Mouse (Mus musculus): ENCODE measurements around the gene Ikbke. TPM values are rescaled to one million over a fixed set of nuclear protein-coding genes. Genes with fewer than 3 reads are reported as not detected.
"Not testable (repeated sequence)": the region's sequence is repeated elsewhere in the genome, so short reads cannot be mapped to it uniquely, and the experiment has no call there.

Ikbke gene
- 1 to 10 TPM in 1 of 4 experiments, under 1 TPM in 2, not detected in 1; 0.41 to 1.4 (median 0.70) TPM for total RNA-seq (2022)

- no peak for DNase-seq (ENCODE audit: low spot score in 2 of 2)
Observed at GRCm38 (mm10) chr1:131279456-131279776, at the start of gene Ikbke. TSS of gene Ikbke (minus strand) at chr1:131279606.

DNA sequence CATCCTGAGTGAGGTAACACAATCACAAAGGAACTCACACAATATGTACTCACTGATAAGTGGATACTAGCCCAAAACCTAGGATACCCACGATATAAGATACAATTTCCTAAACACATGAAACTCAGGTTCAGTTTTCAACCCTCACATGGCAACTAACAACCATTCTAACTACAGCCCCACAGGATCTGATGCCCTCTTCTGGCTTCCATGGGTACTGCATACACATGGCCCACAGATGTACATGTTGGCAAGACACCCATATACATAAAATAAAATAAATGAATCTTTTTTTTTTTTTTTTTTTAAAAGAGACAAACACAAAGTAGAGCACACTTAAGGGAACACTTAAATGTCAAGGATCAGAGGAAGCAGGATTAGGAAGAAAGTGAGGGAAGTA is 49.7 kb upstream of the Ikbke start:
- DNase-seq (ENCODE audit: low spot score in 2 of 2) = not testable (repeated sequence)

DNA sequence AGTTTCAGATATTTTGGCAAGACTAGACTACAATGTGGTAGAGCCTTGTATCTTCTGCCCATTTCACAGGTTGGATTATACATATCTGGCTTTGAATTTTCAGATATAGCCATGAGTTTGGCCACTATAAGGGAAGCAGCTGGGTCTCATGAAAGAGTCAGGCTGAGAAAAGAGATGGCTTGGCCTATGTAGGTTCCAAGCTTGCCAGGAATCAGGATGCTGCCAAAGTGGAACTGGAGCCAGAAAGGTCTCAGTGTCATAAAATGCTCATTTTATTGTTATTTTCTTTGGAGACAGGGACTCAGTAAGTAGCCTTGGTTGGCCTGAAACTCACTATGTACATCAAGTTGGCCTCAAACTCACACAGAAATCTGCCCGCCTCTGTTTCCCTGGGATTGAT is 47.8 kb upstream of the Ikbke start:
- DNase-seq (ENCODE audit: low spot score in 2 of 2) = no peak

DNA sequence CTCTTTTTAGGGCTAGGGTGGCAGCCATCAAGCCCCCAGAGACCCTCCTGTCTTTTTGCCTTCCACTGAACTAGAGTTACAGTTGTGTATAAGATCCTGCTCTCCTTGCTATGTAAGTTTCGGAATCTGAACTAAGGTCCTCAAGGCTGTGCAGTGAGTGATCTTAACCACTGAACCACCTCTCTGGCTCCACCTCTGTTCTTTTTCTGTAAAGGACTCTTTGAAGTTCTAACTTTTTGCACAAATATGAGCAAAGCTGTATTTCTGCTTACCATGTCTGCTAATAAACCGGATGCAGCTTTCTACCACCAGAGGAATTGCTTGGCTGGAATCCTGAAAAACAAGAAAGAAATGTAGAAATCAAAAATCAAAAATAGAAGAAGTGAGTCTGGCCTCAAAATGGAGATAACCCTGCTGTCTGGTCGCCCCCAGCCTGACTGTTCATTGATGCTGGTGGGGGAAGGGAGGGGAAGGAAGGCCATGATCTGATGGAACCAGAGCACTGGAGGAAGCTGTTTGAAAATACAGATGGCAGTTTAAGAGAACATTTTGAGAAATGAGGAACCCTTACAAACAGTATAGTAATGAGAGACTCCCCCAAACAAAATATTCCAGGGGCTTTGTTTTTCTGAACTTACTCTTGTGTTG is 45.5 kb upstream of the Ikbke start:
- no peak for DNase-seq (ENCODE audit: low spot score in 2 of 2)

DNA sequence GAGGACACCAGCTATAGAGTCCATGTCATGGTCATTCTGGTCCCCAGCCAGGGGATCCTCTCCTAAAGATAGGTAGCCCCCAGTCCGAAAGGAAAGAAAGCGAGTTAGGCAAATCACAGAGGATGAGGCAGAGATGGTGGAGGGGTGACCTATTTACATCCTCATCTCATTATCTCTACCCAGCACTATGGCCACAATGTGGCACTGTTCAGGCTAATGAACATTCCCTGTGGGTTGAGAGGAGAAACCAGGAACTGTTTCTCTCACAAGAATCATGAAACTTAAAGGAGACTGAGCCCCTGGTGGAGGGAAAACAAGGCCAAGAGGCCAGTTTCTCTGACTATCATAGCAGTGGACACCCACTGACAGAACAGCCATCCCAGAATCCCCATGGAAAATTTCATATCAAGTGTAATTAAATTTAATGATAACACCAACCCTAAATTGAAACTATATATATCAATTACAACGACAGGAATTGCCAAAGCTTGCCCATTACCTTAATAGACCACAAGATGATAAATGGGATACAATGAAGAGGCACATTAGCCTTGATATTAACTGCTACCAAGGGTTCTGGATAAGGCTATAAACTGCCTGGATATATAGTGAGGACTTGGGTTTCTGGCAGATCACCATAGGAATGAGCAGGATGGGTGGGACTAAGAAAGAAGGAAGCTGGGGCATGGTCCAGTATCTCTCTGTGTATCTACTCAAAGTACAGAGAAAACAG is 40.4 kb upstream of the Ikbke start:
- no peak for DNase-seq (ENCODE audit: low spot score in 2 of 2)

DNA sequence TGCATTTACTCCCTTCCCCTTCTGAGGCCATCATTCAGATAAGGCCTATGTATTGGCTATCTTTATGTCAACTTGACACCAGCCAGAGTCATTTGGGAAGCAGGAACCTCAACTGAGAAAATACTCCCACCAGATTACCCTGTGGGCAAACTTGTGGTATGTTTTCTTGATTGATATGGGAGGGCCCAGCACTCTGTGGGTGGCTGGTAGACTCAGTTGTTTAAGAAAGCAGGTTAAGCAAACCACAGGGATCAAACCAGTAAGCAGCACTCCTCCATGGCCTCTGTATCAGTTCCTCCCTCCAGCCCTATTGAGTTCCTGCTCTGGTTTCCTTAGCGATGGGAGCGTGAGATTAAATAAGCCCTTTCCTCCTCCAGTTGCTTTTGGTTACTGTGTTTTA is 39.0 kb upstream of the Ikbke start:
- no peak for DNase-seq (ENCODE audit: low spot score in 2 of 2)

DNA sequence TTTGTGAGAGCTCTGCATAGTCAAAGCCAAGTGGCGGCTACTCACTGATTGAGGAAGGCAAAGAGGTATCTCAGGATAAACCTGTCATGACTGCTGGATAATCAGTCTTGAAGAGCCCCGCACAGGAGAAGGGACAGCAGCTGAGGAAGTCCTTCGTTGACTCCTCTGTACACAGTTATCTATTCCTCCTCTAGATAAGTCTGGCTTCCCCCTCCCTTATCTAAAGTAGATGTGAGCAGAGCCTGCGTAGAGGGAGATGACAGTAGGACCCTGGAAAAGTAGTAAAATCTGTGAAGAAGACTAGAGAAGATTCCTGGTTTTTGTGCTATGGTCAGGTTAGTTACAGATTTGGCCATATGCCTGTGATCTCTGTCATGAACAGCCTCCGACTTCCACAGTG is 38.2 kb upstream of the Ikbke start:
- no peak for DNase-seq (ENCODE audit: low spot score in 2 of 2)

DNA sequence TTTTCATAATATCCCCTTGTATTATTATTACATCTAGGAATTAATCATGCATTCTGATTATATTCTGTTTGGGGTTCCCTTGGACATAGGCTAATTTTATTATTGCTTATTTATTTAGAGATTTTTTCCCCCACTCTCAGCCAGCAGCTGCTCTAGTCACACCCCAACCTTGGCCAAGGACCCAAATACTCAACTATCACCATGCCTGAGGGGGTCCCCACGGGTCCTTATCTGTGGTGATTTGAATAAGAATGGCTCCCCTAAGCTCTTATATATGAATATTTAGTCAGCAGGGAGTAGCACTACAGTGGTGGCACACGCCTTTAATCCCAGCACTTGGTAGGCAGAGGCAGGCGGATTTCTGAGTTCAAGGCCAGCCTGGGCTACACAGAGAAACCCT is 31.9 kb upstream of the Ikbke start:
- no peak for DNase-seq (ENCODE audit: low spot score in 2 of 2)

- DNase-seq (ENCODE audit: low spot score in 2 of 2) = no peak
Observed at GRCm38 (mm10) chr1:131310237-131310818, 30.9 kb upstream of the Ikbke start.

GRCm38 (mm10) chr1:131300750-131301149 is 21.3 kb upstream of the Ikbke start:
- no peak for DNase-seq (ENCODE audit: low spot score in 2 of 2)

- DNase-seq (ENCODE audit: low spot score in 2 of 2) = no peak
Observed at GRCm38 (mm10) chr1:131299788-131300187, 20.4 kb upstream of the Ikbke start.

- no peak for DNase-seq (ENCODE audit: low spot score in 2 of 2)
Observed at GRCm38 (mm10) chr1:131299240-131299639, 19.8 kb upstream of the Ikbke start.

GRCm38 (mm10) chr1:131298171-131298570 is 18.8 kb upstream of the Ikbke start:
- no peak for DNase-seq (ENCODE audit: low spot score in 2 of 2)

GRCm38 (mm10) chr1:131296726-131297125 is 17.3 kb upstream of the Ikbke start:
- DNase-seq (ENCODE audit: low spot score in 2 of 2) = no peak

DNA sequence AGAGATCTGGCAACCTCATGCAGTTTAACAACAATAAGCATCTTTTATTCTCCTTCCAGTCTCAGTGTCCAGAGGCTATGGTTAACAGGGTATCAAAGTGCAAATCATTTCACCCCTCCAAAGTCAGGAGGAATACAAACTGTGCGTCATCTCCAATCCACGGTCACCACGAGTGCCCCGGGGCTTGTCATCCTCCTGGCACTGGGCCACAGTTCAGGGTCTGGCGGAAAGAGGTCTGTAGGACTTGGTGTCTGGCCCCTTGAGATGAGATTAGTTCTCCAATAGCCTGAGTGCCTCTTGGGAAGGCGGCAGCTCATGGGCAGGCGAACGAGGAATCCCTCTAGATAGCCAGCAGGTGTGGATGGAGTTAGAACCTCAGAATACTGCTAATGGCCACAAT is 15.8 kb upstream of the Ikbke start:
- no peak for DNase-seq (ENCODE audit: low spot score in 2 of 2)

DNA sequence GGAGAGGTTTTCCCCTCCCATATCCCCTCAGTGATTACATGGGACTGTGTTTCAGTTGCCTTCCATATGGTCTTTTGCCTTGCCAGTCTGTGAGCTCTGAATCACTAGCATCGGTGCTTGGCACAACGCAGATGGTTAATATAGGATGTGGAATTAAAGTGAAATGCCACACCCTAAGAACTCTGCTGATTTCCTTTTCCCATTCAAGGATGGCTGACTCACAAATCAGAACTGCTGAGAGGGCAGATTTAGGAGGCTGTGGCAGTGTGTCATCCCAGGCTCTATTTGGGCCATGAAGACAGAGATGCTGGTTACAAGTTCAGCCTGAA is 14.5 kb upstream of the Ikbke start:
- no peak for DNase-seq (ENCODE audit: low spot score in 2 of 2)

DNA sequence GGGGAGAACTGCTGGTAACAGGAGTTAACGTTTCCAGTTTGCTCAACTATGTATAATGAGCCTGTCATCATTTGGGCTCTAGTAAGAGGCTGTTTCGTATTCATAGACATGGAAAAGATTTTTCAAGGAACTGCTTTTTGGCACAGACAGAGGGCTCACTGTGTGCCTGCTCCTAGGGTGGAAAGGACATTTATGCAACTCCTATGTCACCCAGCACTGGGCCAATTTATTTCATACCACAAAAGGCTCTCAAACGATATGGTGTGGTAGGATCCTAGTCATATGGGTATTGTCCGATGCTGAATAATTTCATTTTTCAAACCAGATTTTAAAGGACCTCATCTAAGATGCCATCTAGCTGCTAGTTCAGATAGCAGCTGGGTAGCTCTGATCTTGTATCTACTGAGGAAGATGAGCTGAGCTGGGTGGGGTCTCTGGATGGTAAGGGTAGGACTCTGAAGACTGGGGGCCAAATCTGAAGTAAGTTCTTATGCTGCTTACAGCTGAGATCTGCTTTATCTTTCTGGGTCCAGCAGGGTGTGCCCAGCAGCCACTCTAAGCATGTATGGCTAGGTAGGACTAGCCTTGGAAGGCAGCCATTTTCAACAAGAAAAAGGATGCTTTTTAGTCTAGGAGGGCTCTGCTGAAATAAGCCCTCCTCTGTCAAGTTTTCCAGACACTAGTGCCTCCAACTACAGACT is 14.0 kb upstream of the Ikbke start:
- DNase-seq (ENCODE audit: low spot score in 2 of 2) = no peak

DNA sequence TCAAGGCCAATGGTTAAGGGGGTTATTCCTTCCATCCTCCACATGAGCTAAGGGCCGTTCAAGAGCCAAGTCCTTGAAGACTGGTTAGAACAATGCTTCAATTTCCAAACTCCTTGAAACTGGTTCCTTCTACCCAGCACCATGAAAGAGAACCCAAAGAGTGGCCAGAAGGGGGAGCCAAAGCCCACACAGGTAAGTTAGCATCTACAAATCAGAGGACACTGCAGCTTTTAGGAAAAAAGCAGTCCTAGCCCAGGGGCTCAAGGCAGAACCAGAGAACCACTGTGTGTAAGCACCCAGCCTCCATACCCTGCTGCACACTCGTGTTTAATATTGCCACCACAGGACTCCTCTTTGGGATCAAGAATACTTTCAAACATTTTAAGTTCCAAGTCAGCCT is 11.2 kb upstream of the Ikbke start:
- peak; percentile 39 to 42 for DNase-seq (ENCODE audit: low spot score in 2 of 2)

DNA sequence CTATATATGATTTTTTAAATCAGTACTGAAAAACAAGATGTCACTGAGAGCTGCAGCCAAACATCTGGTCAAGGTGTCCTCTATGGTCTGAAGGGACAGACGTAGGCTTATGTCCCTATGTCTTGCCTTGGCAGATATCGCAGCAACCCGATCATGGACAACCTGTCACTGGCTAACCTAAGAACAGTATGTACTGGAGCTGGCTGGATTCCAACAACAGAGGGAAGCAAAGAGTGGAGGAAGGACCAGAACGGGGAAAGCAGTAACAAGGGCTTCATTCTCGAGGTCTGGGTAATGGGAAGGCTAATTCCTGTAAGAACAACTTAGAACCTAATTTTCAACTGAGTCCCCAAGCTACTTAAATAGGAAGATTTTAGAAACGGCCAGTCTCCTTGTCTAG is 9.5 kb upstream of the Ikbke start:
- no peak for DNase-seq (ENCODE audit: low spot score in 2 of 2)

- DNase-seq (ENCODE audit: low spot score in 2 of 2) = no peak
Observed at GRCm38 (mm10) chr1:131287267-131287666, 7.9 kb upstream of the Ikbke start.

DNA sequence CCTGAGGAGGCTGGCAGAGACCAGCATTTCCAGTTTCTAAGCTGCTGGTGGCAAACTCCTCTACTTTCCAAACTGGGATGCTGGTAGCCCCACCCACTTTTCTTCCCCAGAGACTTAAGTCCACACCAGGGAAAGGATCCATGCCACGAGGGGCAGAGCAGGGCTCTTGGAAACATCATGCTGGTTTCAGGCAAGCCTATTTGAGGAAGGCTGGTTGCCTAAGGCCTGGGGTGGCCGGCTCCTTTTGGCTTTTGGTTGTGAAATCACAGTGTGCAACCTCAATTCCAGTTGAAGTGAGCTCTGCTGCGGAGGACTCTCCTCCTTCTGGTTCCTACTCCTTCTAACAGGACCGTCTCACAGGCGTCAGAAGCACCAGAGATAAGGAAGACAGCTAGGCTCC is 7.4 kb upstream of the Ikbke start:
- DNase-seq (ENCODE audit: low spot score in 2 of 2) = no peak

DNA sequence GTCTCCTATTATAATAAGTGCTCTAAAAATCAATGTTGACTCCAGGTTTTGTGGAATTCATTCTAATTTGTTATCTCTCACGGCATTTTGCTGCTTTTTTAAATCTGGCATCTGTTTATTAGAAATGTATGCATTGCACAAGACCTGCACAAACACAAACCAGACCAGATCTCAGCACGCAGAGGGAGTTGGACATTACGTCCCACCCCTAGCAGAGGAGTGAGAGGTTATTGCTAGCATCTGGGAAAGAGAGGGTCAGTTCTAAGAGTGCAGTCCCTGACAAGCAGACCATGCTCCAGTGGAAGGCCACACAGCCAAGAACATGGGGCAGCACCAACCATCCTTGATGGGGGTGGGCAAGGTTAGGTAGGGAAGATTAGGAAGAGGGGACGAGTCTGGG is 5.2 kb upstream of the Ikbke start:
- DNase-seq (ENCODE audit: low spot score in 2 of 2) = no peak

DNA sequence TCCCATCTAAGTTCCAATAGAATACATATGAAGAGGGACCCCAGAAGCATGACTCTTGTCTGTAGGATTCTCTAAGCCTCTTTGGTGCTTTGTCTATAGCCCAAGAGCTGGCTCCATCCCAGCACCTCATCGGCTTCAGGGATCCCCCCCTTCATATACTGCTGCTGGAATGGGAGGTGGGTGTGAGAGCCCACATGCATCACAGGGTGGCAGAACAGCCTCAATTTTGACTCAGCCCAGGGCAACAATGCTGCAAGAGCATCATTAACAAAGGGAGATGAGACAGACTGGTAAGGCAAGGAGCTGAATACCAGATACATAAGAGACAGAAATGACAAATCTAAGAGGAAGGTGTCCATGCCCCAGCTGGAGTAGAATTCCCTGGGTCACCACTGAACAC is 4.8 kb upstream of the Ikbke start:
- DNase-seq (ENCODE audit: low spot score in 2 of 2) = no peak
